Mouse (Mus musculus) small intestine, adult 2 months (tissue): ENCODE measurements around the gene Gadd45a. TPM values are rescaled to one million over a fixed set of nuclear protein-coding genes. Genes with fewer than 3 reads are reported as not detected.
A peak's percentile ranks its signal among the peaks of the same experiment; 100 is the strongest.
"Not testable (repeated sequence)": the region's sequence is repeated elsewhere in the genome, so short reads cannot be mapped to it uniquely, and the experiment has no call there.

Experiments
- H3K27ac ChIP-seq: fragments of 200-500 bp; 2 replicates; pipeline ENCODE4 v1.5.1; 2012; ENCODE audit warnings: low read depth, low read length, control low read depth, inconsistent platforms; ENCODE audit not compliant: insufficient read depth
- H3K27me3 ChIP-seq: fragments of 200-500 bp; 2 replicates; pipeline ENCODE4 v1.6.1; 2012; ENCODE audit warnings: mild to moderate bottlenecking, moderate library complexity, low read length, inconsistent platforms; ENCODE audit not compliant: control insufficient read depth, insufficient read depth
- H3K36me3 ChIP-seq: fragments of 200-500 bp; 2 replicates; pipeline ENCODE4 v1.6.1; 2012; ENCODE audit warnings: mild to moderate bottlenecking, low read length, control low read depth, inconsistent platforms; ENCODE audit not compliant: control insufficient read depth, insufficient read depth
- H3K4me1 ChIP-seq: fragments of 200-500 bp; 2 replicates; pipeline ENCODE4 v1.6.1; 2012; ENCODE audit warnings: low read length, inconsistent platforms, mixed read lengths; ENCODE audit not compliant: control insufficient read depth, insufficient read depth, insufficient read length
- H3K4me3 ChIP-seq: fragments of 200-500 bp; 2 replicates; pipeline ENCODE4 v1.5.1; 2012; ENCODE audit warnings: low read depth, mild to moderate bottlenecking, control low read depth, inconsistent platforms, low read length, moderate library complexity
- CTCF ChIP-seq: fragments of 200-500 bp; IDR thresholded peaks from 2 replicates; pipeline ENCODE4 v1.5.1; 2012; ENCODE audit warnings: low read depth, mild to moderate bottlenecking, control low read depth, inconsistent platforms, low read length, moderate library complexity, mixed read lengths; ENCODE audit not compliant: insufficient replicate concordance, insufficient read length; ENCODE audit errors: extremely low read depth
- POLR2A ChIP-seq: fragments of 200-500 bp; IDR thresholded peaks from 2 replicates; pipeline ENCODE4 v1.6.1; 2012; ENCODE audit warnings: low read depth, mild to moderate bottlenecking, control low read depth, inconsistent platforms, low read length, moderate library complexity
- WGBS: fragments of 180-500 bp; shearing (Covaris S2); methylation state at CpG from one replicate; pipeline ENCODE4 v1.1.7; 2018; 5-methylcytosine and 5-hydroxymethylcytosine counted together
- polyA plus RNA-seq: library from polyadenylated mRNA; depleted of rRNA; stranded (reverse); fragments of >200 nt; gene quantifications from 2 replicates; pipeline ENCODE4 v1.2.3, GENCODE M21; 2012

Gadd45a gene
- polyA plus RNA-seq, 1 experiment = 209 TPM

DNA sequence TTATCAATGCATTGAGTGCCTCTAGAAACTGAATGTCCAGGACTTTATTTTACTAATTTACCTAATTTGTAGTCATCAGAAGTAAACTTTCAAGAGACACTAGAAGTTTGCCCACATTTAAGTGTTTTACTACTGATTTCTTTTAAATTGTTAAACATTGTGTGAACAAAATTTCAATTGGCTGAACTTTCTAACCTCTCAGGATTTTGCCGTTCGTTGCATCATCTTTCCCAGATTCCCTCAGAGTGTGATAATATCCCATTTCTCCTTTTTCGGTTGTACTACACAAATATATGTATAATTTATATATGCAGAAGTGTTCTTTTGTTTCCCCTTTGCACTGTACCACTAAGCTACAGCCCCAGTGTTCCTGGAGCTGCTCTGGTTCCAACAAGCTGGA lies 7.3 kb downstream of the Gadd45a start:
- TF ChIP-seq POLR2A (no peak), CTCF (no peak)
- H3K36me3 ChIP-seq = peaks cover 7% of the 10 kb centered on the region
- H3K4me1 ChIP-seq = peaks cover 5% of the 10 kb centered on the region; the same call in 1 of the 2 replicates
- H3K27me3 ChIP-seq = no peaks in the 10 kb centered on the region
- WGBS = 68% methylated on average over 3 of the region's 3 CpGs
- H3K27ac ChIP-seq = no peak overlapping the region
- H3K4me3 ChIP-seq = no peak overlapping the region

DNA sequence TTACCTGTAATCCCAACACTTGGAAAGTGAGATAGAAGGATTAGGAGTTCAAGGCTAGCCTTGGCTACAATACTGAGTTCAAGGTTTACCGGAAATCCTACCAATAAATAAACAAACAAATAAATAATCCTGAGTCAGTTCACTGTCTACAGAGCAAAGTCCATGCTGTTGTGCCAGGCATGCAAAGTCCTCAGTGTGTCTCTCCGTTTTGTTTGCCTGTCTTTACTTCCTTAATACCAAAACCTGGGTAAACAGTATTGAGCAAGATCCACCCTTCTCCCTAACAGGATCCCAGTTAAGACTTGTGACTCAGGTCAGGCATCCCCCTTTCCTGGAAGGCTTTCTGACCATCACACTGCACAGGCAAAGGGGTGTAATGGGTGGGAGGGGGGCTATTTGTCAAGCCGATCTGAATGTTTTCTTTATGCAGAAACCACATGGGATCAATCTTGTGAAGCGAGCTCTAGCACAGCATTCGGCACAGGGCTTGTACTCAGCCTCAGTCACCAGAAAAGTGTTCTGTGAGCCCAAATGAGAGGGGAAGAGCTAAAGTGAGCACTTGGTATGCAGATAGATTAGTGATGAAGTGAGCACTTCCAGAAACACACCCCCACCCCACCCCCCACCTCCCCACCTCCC lies 7.8 kb downstream of the Gadd45a start:
- Histone ChIP-seq H3K4me3 (no peak overlapping the region), H3K36me3 (peaks cover 3% of the 10 kb centered on the region), H3K4me1 (peaks cover 5% of the 10 kb centered on the region; the same call in 1 of the 2 replicates), H3K27me3 (no peaks in the 10 kb centered on the region), H3K27ac (peak overlapping the region; percentile 32; the same call in 1 of the 2 replicates)
- WGBS = 33% methylated on average over 5 of the region's 5 CpGs
- TF ChIP-seq CTCF (no peak), POLR2A (no peak)

DNA sequence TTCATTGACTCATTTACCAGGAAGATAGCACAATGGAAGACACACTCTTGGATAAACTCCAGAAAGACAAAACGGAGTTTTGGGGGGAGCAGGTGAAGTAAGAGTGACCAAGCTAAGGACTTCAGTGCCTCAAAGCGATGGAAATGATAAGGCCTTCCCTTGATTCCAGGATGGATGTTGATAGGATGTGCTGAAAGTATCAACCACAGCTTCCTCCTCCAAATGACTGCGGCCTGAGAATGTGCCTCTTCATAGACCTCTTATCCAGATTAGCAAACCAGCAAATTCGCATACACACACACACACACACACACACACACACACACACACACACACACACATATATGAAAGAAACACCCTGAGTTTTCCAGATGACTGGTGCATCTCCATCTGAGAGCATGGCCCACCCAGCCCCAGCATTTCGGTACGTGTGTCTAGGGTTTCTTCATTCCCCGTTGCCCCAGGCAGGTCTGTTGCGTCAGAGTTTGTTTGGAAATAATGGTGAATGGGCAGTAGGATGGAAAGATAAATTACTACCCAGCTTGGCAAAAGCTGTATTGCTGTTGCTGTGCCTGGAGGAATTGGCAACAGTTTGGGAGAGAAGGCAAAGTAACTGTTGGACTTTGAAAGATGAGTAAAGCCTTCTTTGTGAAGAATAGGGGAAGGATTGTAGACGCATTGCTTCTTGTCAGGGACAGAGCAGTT lies 9.7 kb downstream of the Gadd45a start:
- H3K4me3 ChIP-seq = no peak overlapping the region
- peaks cover 5% of the 10 kb centered on the region; the same call in 1 of the 2 replicates for H3K4me1 ChIP-seq
- no peak overlapping the region for H3K27ac ChIP-seq
- TF ChIP-seq POLR2A (no peak), CTCF (no peak)
- H3K36me3 ChIP-seq = no peaks in the 10 kb centered on the region
- 67% methylated on average over 9 of the region's 9 CpGs for WGBS
- H3K27me3 ChIP-seq = no peaks in the 10 kb centered on the region

DNA sequence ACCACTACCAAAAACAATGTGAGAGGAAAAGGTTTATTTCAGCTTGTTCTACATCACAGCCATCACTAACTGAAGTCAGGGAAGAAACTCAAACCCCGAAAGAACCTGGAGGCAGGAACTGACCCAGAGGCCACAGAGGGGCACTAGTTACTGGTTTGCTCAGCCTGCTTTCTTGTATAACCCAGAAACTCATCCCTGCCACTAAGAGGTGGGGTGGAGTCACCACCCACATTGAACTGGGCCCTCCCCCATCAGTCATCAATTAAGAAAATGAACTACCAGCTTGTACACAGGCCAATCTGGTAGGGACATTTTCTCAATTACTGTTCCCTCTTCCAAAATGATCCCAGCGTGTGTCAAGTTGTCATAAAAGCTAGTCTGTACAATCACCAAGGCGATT lies 10.6 kb downstream of the Gadd45a start:
- Histone ChIP-seq H3K4me1 (peaks cover 5% of the 10 kb centered on the region; the same call in 1 of the 2 replicates), H3K27me3 (no peaks in the 10 kb centered on the region), H3K4me3 (no peak overlapping the region), H3K36me3 (peaks cover 3% of the 10 kb centered on the region; the same call in 1 of the 2 replicates), H3K27ac (no peak overlapping the region)
- TF ChIP-seq POLR2A (no peak), CTCF (no peak)
- WGBS = 91% methylated on average over 3 of the region's 3 CpGs

DNA sequence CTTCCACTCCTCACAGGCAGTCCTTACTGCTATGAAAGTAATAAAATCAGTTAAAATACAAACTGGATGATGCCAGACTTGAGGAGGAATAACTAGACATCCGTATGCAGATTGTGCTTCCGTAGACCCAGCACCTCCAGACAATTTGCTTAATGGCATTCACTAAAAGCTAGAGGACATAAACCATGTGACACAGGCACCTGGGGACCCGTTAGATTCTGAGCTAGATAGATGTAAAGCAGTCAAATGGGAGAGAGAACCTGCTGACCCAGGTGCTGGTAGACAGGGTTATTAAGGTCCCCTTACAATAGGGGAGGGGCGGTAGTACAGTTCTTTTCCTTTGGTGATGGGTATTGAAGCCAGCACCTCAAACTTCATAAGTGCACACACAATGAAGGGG lies 13.5 kb downstream of the Gadd45a start:
- Histone ChIP-seq H3K27me3 (no peaks in the 10 kb centered on the region), H3K27ac (no peak overlapping the region), H3K4me1 (peaks cover 2% of the 10 kb centered on the region; the same call in 1 of the 2 replicates), H3K36me3 (peaks cover 19% of the 10 kb centered on the region), H3K4me3 (no peak overlapping the region)
- TF ChIP-seq POLR2A = no peak
- TF ChIP-seq CTCF = no peak
- WGBS = 76% methylated on average over 4 of the region's 4 CpGs

DNA sequence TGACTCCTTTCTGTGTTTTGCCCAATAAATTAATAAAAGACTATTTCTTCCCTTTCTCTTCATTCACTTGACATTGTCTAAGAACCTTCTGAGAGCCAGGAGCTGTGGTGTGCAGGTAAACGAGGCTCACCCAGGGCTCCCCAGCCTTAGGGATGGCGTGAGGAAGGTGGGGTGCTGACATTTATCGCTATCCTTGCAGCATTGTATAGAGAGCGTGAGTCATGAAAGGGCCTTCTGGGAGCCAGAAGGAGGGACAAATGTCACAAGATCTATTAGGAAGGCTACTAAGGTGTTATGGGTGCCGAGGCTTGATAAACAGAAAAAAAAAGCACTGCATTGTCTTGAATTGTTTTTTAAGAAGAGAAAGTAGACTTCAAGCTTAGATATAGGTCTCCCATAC lies 15.9 kb downstream of the Gadd45a start:
- 88% methylated on average over 5 of the region's 5 CpGs for WGBS
- no peak overlapping the region for H3K4me3 ChIP-seq
- H3K36me3 ChIP-seq = peaks cover 33% of the 10 kb centered on the region
- H3K4me1 ChIP-seq = peaks cover 5% of the 10 kb centered on the region; the same call in 1 of the 2 replicates
- TF ChIP-seq POLR2A (no peak), CTCF (no peak)
- H3K27ac ChIP-seq = no peak overlapping the region
- H3K27me3 ChIP-seq = no peaks in the 10 kb centered on the region

DNA sequence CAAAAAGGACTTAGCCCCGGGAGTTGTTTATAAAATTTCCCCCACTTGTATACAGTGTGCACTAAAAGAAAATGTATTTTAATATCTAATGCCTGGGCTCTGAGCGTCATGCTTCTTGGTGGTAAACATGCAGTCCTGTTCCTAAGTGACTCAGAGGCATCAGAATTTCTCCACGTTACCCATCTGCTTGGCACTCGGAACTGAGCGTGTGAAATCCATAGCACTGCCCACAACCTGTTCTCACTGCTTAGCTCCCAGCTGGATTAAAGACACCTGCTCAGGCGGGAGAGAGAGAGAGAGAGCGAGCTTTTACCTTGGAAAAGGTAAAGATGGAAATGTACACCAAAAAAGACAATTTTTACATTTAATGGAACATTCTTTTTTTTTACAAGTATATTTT lies 18.3 kb downstream of the Gadd45a start:
- not testable (repeated sequence) for H3K27me3 ChIP-seq, H3K4me3 ChIP-seq, H3K27ac ChIP-seq
- Histone ChIP-seq H3K4me1 (peaks cover 19% of the 10 kb centered on the region; the same call in 1 of the 2 replicates), H3K36me3 (peaks cover 33% of the 10 kb centered on the region)
- WGBS = 89% methylated on average over 7 of the region's 7 CpGs

DNA sequence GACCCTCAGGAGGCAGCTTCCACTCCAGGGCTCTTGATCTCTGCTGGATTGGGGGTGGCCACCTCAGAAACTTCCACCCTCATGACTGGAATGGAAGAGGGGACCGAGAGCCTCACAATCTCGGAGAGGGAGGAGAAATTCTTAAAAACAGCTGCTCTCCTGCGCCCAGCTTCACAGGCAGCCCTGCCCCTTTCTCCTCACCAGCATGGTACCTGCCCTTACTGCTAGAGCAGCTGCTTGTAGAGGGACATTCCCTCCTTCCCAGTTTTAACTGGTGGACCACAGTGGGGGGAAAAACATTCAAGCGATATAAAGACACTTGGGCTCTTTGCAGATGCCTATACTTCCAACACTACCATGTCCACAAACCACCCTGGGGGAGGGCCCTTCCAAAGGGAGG lies 18.9 kb downstream of the Gadd45a start:
- no peaks in the 10 kb centered on the region for H3K27me3 ChIP-seq
- no peak for TF ChIP-seq POLR2A
- TF ChIP-seq CTCF = no peak
- WGBS = 95% methylated on average over 4 of the region's 4 CpGs

More for the DNA sequence above, 18.9 kb downstream of the Gadd45a start:
- peaks cover 33% of the 10 kb centered on the region for H3K36me3 ChIP-seq
- H3K4me3 ChIP-seq = no peak overlapping the region
- no peak overlapping the region for H3K27ac ChIP-seq
- peaks cover 25% of the 10 kb centered on the region; the same call in 1 of the 2 replicates for H3K4me1 ChIP-seq
